In genomic region chr17:61606729-61607481, GRCm38 (mm10) we compare ENCODE assay signal across 21 mouse cellular contexts.
A peak's percentile ranks its signal among the peaks of the same experiment; 100 is the strongest.
DNase-seq lines count a peak whose midpoint lies in the region; ATAC-seq lines count a peak whose summit lies in the region.
"Had no signal": no experiment of that assay in that cellular context is flagged by ENCODE, and none has a peak within 500 bp of the region (broad histone marks: within the 10 kb centered on the region; RNA-seq: fewer than 3 reads in every experiment).

No protein-coding gene starts in this region.

- WGBS in hindbrain, embryonic 15.5 days = 59% methylated on average over 14 of the region's 14 CpGs
- WGBS in hindbrain, embryonic 12.5 days = 78% methylated on average over 14 of the region's 14 CpGs
- 59% methylated on average over 14 of the region's 14 CpGs for WGBS in midbrain, embryonic 14.5 days
- WGBS in midbrain, embryonic 13.5 days = 68% methylated on average over 14 of the region's 14 CpGs

- ATAC-seq in hindbrain, embryonic 15.5 days (ENCODE audit: low FRiP score, low read depth) = peak; percentile 76
- no peak for ATAC-seq in hindbrain, embryonic 12.5 days (ENCODE audit: low FRiP score)
- ATAC-seq in midbrain, embryonic 14.5 days (ENCODE audit: low FRiP score, low TSS enrichment) = no peak
- no peak for ATAC-seq in midbrain, embryonic 13.5 days
- ATAC-seq: intestine, embryonic 15.5 days; lung, postnatal 0 days had no signal

- no peak overlapping the region for H3K9ac ChIP-seq in hindbrain, embryonic 15.5 days
- H3K9ac ChIP-seq in hindbrain, embryonic 12.5 days = no peak overlapping the region
- no peak overlapping the region for H3K9ac ChIP-seq in midbrain, embryonic 14.5 days (replicated peaks; ENCODE audit: low read length)
- H3K9ac ChIP-seq in midbrain, embryonic 13.5 days (replicated peaks) = no peak overlapping the region
- H3K9ac ChIP-seq: embryonic facial prominence, embryonic 13.5 days; intestine, embryonic 15.5 days; neural tube, embryonic 12.5 days had no signal

- peak; percentile 32 to 51 for DNase-seq in cerebellum, postnatal 25 days
- no peak for DNase-seq in cerebellum, adult 11 months
- DNase-seq in midbrain, embryonic 14.5 days = peak; percentile 18
- peak; percentile 26 for DNase-seq in brain, embryonic 18.5 days (ENCODE audit: low read depth, low spot score)
- no peak for DNase-seq in natural killer cell, adult 2 months (ENCODE audit: low spot score in 2 of 2)
- DNase-seq: adrenal gland, postnatal 36 days; gastrocnemius, postnatal 25 days; heart, adult 2 months; heart, postnatal 36 days; kidney, adult 9 months; kidney, postnatal 36 days; liver; thymus, postnatal 25 days had no signal

- peak overlapping the region; percentile 4; the same call in 1 of the 2 replicates for H3K4me2 ChIP-seq in hindbrain, embryonic 15.5 days
- H3K4me2 ChIP-seq in hindbrain, embryonic 12.5 days (replicated peaks) = no peak overlapping the region
- H3K4me2 ChIP-seq in midbrain, embryonic 14.5 days (ENCODE audit: low read length) = no peak overlapping the region; the same call in 1 of the 2 replicates
- H3K4me2 ChIP-seq in midbrain, embryonic 13.5 days (replicated peaks) = no peak overlapping the region
- H3K4me2 ChIP-seq: embryonic facial prominence, embryonic 13.5 days; intestine, embryonic 15.5 days; neural tube, embryonic 12.5 days had no signal

- no peaks in the 10 kb centered on the region for H3K9me3 ChIP-seq in hindbrain, embryonic 15.5 days
- no peaks in the 10 kb centered on the region for H3K9me3 ChIP-seq in hindbrain, embryonic 12.5 days (replicated peaks)
- H3K9me3 ChIP-seq in midbrain, embryonic 14.5 days (ENCODE audit: control insufficient read depth, low read length) = no peaks in the 10 kb centered on the region
- no peaks in the 10 kb centered on the region for H3K9me3 ChIP-seq in midbrain, embryonic 13.5 days
- H3K9me3 ChIP-seq: embryonic facial prominence, embryonic 13.5 days; intestine, embryonic 15.5 days; neural tube, embryonic 12.5 days had no signal

- no peak overlapping the region for H3K27ac ChIP-seq in hindbrain, embryonic 15.5 days (replicated peaks)
- no peak overlapping the region for H3K27ac ChIP-seq in hindbrain, embryonic 12.5 days
- no peak overlapping the region for H3K27ac ChIP-seq in midbrain, embryonic 14.5 days (replicated peaks; ENCODE audit: low read depth, low read length)
- H3K27ac ChIP-seq in midbrain, embryonic 13.5 days = no peak overlapping the region
- H3K27ac ChIP-seq: embryonic facial prominence, embryonic 13.5 days; heart, adult 2 months; intestine, embryonic 15.5 days; neural tube, embryonic 12.5 days had no signal

- no peaks in the 10 kb centered on the region for H3K36me3 ChIP-seq in hindbrain, embryonic 15.5 days
- no peaks in the 10 kb centered on the region for H3K36me3 ChIP-seq in hindbrain, embryonic 12.5 days
- no peaks in the 10 kb centered on the region for H3K36me3 ChIP-seq in midbrain, embryonic 14.5 days (ENCODE audit: control insufficient read depth, insufficient read depth, low read length)
- H3K36me3 ChIP-seq in midbrain, embryonic 13.5 days = no peaks in the 10 kb centered on the region
- H3K36me3 ChIP-seq: embryonic facial prominence, embryonic 13.5 days; intestine, embryonic 15.5 days; neural tube, embryonic 12.5 days had no signal

- no peaks in the 10 kb centered on the region for H3K4me1 ChIP-seq in hindbrain, embryonic 15.5 days (replicated peaks)
- no peaks in the 10 kb centered on the region for H3K4me1 ChIP-seq in hindbrain, embryonic 12.5 days
- no peaks in the 10 kb centered on the region for H3K4me1 ChIP-seq in midbrain, embryonic 14.5 days (ENCODE audit: control insufficient read depth, insufficient read depth, low read length)
- H3K4me1 ChIP-seq in midbrain, embryonic 13.5 days (replicated peaks) = no peaks in the 10 kb centered on the region
- H3K4me1 ChIP-seq: embryonic facial prominence, embryonic 13.5 days; intestine, embryonic 15.5 days; neural tube, embryonic 12.5 days had no signal

- no peak overlapping the region for H3K4me3 ChIP-seq in hindbrain, embryonic 15.5 days
- no peak overlapping the region for H3K4me3 ChIP-seq in hindbrain, embryonic 12.5 days
- no peak overlapping the region for H3K4me3 ChIP-seq in midbrain, embryonic 14.5 days (replicated peaks; ENCODE audit: low read depth, low read length)
- no peak overlapping the region for H3K4me3 ChIP-seq in midbrain, embryonic 13.5 days (replicated peaks)
- H3K4me3 ChIP-seq: embryonic facial prominence, embryonic 13.5 days; heart, adult 2 months; intestine, embryonic 15.5 days; neural tube, embryonic 12.5 days had no signal

- H3K27me3 ChIP-seq in hindbrain, embryonic 15.5 days = no peaks in the 10 kb centered on the region
- no peaks in the 10 kb centered on the region for H3K27me3 ChIP-seq in hindbrain, embryonic 12.5 days
- H3K27me3 ChIP-seq in midbrain, embryonic 14.5 days (ENCODE audit: control insufficient read depth, insufficient read depth, low read length) = no peaks in the 10 kb centered on the region
- H3K27me3 ChIP-seq in midbrain, embryonic 13.5 days = no peaks in the 10 kb centered on the region
- H3K27me3 ChIP-seq: CH12.LX; embryonic facial prominence, embryonic 13.5 days; intestine, embryonic 15.5 days; neural tube, embryonic 12.5 days had no signal

Comparison
In these comparisons a context has a peak if more than half of its experiments do, and no peak if none do; other contexts are left out.
1. DNase-seq: peak in cerebellum, postnatal 25 days (2 of 2), midbrain, embryonic 14.5 days (single experiment) and brain, embryonic 18.5 days (single experiment); none in cerebellum, adult 11 months (single experiment) and natural killer cell, adult 2 months (0 of 2).